Mouse (Mus musculus) urinary bladder, postnatal 10 days (tissue): ENCODE data around the gene Zfp697.
A peak's percentile ranks its signal among the peaks of the same experiment; 100 is the strongest.
"Not testable (repeated sequence)": the region's sequence is repeated elsewhere in the genome, so short reads cannot be mapped to it uniquely, and the experiment has no call there.

Experiments
- DNase-seq: peaks from one replicate; pipeline ENCODE4 v3.0.0; 2022; ENCODE audit warnings: low spot score

Gene Zfp697

GRCm38 (mm10) chr3:98374062-98374719 is 8.1 kb upstream of the Zfp697 start:
- no peak for DNase-seq

DNA sequence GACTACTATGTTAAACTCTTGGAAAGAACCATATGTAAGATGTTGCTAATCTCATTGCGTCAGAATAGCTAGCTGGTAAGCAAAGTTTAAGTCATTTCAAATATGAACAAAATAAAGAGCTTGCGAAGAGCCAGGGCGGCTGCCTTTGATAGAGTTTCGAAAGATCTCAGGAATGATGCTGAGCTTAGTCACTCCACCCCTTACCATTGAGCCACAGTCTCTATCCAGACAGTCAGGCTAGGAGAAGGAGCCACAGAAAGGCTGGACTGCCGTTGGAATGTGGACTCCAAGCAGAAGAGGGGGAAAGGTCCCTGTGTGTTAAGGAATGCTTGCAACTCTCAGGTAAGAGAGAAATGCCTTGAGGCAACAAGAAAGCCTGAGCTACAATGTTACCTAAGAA is 7.3 kb upstream of the Zfp697 start:
- no peak for DNase-seq

DNA sequence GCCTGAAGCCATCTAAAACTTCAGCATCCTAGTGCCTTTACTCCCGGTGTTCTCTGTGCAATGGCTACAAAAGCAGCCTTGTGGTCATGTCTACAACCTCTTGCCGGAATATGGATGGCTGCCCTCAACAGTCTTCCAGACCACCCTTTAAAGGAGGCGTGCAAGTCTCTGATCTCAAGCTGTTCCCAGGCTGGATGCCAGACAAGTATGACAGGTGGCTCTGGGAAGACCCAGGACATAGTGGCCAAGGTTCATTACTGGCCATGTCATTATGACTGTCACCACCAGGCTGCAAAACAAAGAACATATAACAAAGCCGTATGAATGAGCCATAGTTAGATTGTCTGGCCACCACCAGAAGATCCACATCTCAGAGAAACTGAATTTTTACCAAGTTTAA is 4.0 kb upstream of the Zfp697 start:
- DNase-seq: no peak

DNA sequence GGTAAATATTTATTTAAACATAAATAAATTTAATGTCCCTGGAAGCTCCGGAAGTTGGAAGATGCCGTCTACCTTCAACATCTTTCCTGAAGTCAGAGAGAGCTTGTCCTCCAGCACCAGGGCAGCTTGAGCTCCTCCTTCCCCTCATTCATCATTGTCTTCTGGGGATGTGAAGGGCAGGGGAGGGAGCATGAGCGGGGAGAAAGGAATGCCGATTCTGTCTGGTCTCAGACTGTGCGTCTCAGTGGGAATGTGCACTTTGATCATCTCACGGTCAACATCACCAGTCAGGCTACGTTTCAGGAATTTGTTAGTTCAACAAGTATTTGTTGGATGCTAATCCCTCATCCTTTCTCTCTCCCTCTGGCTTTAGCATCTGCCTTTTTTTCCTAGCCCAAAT is 3.0 kb upstream of the Zfp697 start:
- DNase-seq: no peak

DNA sequence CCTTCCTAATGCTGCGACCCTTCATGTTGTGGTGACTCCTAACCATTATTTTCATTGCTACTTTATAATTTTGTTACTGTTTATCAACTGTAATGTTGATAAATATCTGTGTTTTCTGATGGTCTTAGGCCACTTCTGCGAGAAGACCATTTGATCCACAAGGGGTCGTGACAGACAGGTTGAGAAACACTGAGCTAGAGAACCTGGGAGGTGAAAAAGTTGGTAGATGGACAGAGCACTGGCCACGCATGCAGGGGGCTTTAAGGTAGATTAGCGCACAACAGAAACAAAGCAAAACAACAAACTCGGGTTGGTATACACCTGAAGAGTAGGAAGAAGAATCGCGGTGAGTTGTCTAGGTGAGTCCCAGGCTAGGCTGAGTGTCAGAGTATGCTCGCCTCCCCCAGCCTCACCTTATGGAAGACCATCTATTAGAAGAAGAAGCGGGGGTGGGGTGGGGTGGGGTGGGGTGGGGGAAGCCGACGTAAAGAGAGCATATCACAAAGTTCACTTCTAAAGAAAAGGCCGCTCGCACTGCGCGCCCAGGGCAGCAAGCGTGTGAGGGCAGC is 500 bp upstream of the Zfp697 start:
- no peak for DNase-seq

DNA sequence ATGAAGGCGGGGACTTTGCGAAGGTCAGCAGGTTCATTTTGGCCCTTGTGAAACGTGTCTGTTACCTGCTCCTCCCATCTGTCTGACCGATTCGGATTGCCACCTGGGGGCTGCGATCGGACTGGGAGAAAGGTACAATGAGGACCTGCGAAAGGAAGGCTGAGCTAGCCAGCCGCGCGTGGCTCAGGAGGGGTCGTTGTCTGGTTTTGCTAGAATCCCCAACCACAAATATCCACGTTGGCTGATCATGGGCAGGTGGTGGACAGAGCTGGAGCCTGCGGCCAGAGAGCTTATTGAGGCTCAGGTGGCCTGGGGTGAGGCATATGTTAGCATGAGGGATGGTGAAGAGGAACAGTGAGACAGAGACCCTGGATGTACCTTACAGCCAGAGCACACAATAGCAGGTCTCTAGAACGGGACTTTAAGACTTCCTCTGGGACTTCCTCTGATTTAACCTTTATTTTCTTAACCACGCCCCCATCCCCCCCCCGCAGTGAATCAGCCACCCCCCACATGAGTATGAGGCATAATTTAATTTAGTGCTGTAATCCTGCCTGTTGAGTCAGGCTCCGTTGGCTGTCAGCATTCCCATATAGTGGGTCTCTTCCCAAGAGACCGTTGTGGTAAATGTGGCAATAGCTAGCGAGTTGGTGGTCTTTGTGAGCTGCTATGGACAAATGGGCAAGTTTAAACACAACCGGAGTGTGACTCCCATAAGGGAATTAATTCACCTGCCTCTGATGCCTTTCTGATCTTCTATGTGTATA is 946 bp downstream of the Zfp697 start:
- no peak for DNase-seq

GRCm38 (mm10) chr3:98387086-98387485 is 4.8 kb downstream of the Zfp697 start:
- no peak for DNase-seq

GRCm38 (mm10) chr3:98387756-98388155 is 5.5 kb downstream of the Zfp697 start:
- DNase-seq: no peak

DNA sequence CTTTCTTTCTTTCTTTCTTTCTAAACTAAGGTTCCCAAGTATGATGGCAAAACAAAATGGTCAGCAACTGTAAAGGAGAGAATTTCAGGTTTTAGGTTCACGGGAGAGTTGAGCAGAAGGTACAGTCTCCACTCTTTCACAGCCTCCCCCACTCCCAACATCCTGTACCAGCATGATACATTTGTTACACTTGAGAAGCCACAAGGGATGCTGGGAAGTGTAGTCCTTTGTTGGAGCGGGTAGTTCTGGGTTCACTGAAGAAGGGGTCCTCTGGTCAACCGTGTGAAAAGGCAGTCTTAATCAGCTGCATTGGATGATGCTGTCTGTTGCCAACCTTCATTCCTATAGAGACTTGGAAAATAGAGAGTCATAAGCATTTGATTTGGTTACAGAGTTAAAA is 7.0 kb downstream of the Zfp697 start:
- DNase-seq: no peak

DNA sequence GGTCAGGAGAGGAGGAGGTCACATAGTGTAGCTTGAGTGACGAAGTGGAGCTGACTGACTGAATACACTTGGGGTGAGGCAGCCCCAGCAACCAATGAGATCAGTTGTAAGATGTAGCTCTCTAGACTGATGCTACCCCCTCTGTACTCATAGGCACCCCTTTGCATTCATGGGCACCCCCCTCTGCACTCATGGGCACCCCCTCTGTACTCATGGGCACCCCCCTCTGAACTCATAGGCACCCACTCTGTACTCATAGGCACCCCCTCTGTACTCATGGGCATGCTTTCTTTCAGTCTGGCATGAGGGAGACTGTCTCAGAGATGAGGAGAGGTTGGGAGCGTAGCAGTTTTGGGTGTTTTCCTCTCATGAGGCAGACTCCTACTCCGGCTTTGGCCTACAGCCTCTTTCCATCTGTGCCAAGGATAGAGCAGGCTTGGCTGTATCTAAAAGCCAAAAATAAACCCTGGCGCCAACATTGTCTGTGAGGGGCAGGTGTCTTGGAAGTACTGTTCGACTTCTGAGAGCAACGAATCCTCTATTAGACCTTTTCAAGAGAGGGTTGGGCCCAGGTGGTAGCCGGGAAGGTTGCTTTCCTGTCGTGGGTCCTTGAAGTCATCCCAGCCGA is 22.1 kb downstream of the Zfp697 start:
- DNase-seq: not testable (repeated sequence)

DNA sequence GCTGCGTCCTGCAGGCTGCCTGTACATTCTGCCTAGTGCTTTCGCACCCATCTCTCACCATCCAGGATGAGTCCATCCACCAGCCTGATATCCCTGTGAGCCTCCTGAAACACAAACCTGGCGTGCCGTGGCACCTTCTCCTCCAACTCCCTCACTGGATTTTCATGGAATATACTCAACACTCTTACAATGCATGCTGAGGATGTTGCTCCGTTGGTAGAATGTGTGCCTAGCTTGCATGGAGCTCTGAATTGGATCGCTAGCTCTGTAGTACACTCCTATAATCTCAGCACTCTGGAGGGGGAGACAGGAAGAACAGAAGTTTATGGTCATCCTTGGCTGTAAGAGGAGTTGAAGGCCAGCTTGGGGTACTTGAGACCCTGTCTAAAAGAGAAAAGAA is 23.6 kb downstream of the Zfp697 start:
- not testable (repeated sequence) for DNase-seq

DNA sequence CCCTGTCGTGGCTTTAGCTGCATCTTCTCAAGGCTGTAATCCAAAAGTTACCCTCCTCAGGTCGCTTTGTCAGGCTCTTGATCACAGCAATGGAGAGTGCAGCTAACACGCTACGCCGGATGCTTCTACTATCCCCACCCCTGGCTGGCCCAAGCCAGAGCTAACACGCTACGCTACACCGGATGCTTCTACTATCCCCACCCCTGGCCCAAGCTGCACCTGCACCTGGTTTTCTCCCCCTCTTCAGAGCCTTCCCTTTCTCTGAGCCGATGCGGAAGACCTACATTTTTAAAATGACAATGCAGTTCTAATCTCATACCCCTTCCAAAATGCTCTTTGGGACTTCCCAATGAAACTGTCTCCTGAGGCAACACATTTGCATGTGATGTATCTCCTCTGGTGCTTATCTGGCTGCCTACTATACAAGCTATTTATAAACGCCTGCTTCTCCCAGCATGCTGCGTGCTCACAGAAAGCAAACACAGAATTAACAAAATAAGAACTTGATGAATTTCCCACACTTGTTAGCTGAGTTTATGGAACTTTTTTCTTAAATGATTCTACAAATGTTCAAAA is 24.4 kb downstream of the Zfp697 start:
- DNase-seq: not testable (repeated sequence)

- DNase-seq: not testable (repeated sequence)
Measured at GRCm38 (mm10) chr3:98407261-98407780, 25.1 kb downstream of the Zfp697 start.

GRCm38 (mm10) chr3:98410619-98411580 is 28.6 kb downstream of the Zfp697 start:
- DNase-seq: not testable (repeated sequence)

- no peak for DNase-seq
Measured at GRCm38 (mm10) chr3:98413733-98414132, 31.5 kb downstream of the Zfp697 start.

GRCm38 (mm10) chr3:98414296-98414695 is 32.0 kb downstream of the Zfp697 start:
- no peak for DNase-seq

- DNase-seq: no peak
Measured at GRCm38 (mm10) chr3:98416426-98417250, 34.4 kb downstream of the Zfp697 start.

DNA sequence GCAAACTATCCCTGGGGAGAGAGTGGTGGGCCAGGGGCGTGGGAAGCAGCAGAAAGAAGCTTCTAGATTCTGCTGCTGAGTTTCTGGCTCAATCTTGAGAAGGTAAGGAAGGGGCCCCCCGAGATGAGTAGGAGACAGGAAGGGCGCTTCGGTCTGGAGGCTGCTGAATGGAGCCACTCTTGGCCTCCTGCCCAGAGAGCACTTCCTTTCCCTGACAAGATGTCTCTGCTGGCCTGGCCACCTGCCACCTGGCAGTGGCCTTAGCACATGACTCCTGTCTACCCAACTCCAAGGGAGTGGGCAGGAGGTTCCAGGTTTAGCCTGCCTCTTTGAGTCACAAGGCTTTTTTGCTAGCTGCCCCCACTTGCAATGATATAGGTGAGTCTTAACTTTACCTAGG is 35.1 kb downstream of the Zfp697 start:
- peak; percentile 24 for DNase-seq

DNA sequence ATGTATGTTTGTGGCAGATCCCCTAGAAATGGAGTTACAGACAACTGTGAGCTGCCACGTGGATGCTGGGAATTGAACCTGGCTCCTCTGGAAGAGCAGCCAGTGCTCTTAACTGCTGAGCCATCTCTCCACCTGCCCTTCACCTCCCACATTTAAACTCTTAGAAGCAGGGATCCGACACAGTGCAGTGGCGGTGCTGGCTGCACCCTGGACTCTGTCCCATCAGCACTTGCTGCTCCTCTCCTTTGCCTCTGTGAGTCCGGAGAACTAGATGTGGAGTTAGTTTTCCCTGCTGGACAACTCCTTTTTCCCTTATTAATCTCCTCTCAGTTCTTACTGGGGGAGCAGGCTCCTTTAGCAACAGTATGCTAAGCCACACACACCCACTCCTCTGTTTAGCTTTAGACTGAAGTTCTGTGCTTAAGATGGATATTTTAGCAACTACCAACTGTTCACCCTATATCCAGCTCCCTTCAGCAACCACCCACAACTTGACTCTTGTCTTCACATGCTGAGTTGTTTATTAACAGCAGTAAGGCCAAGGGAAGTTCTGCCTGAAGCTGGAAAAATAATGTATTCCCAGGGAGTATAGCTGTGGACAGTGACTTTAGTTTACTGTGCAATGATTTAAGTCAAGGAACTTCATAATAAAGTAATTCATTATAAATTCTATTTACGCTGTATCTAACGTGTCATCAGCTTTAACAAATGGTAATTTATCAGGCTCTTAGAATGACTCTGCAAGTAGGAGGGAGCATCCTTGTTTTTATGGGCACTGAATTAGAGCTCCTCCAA is 36.9 kb downstream of the Zfp697 start:
- no peak for DNase-seq

DNA sequence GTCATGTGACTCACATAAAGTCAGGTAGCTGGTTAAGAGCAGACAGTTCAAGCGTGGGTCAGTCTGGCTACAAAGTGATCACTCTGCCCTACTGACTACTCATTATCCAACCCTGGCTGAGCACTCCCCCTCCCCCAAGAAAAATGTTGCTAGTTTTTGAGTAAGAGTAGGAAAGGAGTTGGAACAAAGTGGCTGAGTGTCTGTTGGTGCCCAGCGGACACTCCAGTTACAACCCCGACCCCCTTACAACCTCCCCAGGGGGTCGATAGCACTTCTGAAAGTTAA is 37.5 kb downstream of the Zfp697 start:
- DNase-seq: no peak
